Mouse (Mus musculus): ENCODE results near the gene Tuba1a.

The Tuba1a gene

DNA sequence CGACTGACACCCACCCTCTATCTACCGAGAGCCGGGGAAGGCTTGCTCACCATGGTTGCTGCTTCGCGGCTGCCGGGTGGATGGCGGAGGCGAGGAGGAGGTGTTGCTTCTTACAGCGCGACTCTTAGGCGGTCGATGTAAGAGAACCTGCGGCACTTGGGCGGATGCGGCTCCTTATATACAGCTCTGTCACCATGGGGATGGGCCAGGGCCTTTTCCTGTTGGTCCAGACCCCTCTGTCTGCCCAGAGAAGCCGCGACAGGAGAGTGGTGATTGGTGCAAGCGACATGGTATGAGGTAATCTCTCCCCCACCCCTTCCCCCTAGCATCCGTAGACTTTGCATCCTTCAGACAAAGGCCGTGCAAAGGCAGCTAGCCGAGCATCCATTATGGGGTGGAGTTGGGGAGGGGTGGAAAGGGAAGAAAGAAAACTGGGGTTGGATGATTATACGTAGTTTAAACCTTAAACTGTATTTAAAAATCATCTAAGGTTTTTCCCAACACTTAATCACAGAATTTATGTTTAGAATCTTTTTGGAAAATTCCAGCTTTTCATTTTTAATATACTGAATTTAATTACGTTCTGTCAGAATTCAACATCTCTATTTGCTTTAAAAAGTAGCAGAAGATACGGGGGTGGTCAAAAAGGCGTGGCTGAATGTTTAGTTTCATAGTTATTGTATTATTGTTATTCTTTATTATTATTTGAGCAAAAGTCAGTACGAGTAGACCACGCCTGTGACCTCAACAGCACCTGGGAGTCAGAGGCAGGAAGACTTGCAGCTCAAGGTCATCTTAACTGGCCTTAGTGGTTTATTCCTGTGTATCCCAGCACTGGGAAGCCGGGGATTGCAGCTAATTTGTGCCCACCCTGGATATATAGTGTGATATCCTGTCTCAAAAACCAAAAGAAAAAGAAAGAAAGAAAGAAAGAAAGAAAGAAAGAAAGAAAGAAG is at the start of gene Tuba1a, which contains the start of gene Gm49450:
Gene Tuba1a (minus strand): TSS at position 303 of the 956 bp plus-strand sequence.
Gene Gm49450 (minus strand): TSS at position 151 of the 956 bp plus-strand sequence.
- DNase-seq (ENCODE audit: low read depth), result peak; percentile 97

DNA sequence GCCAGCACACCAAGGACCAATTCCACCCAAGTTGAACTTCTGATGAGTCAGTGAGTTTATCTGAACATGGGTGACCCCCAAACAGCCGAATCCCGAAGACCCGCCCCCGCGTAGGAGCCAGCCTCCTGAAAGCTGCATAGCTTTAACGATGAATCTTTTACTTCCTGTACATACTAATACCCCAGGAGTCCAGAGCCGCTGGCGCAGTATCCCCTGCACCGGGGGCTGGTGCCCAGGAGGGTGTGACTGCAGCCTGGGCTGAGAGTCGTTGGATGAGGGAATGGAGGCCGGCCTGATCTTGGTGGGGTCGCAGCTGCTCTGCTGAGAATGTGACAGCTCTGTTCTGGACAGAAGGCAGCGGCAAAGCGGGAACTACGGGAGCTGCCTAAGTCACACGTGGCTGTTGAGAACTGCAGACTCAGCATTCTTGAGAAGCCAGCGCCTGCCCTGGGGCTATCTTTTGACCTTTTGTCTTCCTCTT is 48.0 kb upstream of the Tuba1a start:
- no peak for DNase-seq (ENCODE audit: low read depth)

DNA sequence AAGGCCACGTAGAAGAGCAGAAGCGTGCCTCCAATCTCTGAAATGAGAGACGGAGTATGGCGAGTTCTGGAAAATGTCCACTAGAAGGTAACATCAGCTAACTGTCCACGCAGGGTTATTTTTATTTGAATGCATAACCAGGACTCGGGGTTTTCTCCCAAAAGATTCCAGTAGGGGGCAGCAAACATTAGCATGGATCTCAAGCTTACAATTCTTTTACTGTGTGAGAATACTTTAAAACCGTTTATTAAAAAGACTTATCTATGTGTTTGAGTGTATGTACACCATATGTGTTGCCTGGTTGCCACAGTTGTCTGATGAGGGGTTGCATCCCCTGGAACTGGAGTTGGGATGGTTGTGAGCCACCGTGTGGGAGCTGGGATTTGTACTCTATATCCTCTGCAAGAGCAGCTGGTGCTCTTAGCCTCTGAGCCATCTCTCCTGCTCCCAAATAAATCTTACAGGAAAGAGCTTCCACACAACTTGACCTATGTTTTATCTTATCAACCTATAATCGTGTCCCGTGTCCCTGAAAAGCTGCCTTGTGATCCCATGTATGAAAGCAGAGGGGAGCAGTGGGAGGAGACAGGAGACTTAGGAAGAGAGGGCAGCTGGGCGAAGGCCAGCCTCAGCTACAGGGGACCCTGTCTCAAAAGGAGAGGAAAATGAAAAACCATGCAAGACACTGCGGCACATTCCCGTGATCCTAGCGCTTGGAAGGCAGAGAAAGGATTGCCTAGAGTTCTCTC is 47.2 kb upstream of the Tuba1a start:
- DNase-seq (ENCODE audit: low read depth), result peak; percentile 88

DNA sequence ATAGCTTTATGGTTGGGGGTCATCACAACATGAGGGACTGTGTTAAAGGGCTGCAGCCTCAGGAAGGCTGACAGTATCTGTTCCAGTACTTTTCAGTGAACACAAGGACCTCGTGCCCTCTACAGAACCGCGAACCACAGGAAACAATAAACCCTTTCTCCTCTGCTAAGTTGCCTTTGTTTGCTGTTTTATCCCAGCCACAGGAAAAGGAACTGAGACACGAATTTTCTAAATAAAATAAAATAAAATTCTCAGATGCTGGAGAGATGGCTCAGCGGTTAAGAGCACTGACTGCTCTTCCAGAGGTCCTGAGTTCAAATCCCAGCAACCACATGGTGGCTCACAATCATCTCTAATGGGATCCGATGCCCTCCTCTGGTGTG is 45.3 kb upstream of the Tuba1a start:
- no peak for DNase-seq (ENCODE audit: low read depth)

DNA sequence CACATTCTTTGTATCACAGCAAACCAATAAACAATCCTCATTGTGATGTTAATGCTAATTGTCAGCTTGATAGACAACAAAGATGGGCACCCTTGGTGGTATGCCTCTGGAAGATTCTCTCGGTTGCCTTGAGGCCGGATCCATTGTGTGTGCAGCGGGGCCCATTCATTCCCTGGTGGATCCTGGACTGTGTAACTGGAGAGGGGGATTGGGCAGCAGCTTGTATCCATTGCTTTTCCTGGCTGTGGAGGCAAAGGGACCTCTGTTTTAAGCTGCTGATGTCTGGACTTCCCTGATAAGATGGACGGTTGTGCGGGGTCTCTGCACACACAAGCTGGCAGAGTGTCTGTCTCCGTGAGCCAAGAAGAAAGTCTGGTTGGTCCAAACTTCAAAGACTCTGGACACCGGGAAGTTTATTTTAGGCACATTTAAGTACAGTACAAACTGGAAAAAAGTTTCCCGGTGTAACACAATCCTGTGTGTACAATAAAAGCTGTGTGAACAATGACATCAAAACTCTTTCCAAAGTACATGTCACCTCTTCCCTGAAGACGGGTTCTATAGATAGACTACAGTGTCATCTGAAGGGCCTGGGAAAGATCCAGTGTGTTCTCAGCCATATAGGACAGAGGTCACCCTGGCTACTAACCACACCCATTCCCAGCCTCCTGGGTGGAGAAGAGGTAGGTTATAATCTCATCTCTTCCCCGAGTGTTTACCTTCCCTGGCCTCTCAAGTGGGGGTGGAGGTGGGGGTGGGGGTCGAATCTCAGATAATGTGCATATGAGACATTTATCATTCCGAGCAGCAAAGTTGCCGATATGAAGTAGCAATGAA is 44.7 kb upstream of the Tuba1a start:
- DNase-seq (ENCODE audit: low read depth), result no peak

DNA sequence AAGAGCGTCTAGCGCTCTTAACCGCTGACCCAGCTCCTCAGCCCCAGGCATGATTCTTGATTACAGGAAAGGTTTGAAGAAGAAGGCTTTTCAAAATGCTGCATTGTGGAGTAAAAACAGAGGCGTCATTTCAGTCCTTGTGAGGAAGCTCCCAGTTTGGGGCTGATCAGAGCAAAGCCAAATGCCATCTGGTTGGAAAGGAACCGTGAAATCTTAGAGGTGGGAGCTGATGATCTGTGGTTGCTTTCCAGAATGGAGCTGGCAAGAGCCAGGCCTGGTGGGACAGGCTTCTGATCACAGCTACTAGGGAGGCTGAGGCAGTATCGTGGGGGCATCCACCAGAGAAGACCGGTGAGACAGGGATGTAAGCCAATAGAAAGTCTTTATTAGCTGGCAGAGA is 43.3 kb upstream of the Tuba1a start:
- no peak for DNase-seq (ENCODE audit: low read depth)

DNA sequence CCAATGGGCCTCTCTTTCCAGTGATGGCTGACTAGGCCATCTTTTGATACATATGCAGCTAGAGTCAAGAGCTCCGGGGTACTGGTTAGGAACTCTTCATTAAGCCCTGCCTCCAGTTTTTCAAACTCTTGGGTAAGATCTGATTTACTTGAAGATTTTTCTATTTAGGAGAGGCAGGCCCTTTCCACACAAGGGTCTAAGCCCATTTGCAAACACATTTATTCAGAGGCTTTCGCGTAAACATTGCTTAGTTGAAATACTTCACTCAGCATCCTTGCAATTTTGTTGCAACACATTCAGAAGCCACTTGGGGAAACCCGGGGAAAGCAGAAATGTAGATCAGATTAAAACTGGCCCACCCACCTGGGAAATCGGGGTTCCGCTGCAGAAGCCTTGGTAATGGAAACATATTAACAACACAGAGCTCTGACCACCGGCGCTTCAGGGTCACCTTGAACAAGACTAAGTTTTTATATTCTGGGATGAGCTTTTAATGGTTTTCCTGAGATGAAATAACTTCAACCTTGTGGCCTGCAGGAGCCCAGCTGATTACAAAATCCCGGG is 41.5 kb upstream of the Tuba1a start:
- peak; percentile 58 for DNase-seq (ENCODE audit: low read depth)

DNA sequence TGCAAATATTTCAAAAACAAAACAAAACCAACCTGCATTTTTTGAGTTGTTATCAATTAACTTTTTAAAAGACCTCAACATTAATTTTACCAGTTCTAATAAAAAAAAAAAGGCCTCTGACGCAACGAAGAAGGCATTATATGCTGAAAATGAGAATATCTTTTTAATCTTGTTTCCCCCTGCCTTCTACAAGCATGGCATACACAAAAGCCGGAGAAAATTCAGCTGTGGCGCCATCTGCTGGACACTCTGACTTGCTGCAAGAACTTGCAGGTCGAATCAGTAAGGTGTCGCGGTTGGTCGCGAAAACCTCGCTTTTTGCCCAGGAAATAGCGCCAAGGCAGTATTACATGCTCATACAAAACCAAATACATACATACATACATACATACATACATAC is 40.4 kb upstream of the Tuba1a start:
- peak; percentile 95 for DNase-seq (ENCODE audit: low read depth)

DNA sequence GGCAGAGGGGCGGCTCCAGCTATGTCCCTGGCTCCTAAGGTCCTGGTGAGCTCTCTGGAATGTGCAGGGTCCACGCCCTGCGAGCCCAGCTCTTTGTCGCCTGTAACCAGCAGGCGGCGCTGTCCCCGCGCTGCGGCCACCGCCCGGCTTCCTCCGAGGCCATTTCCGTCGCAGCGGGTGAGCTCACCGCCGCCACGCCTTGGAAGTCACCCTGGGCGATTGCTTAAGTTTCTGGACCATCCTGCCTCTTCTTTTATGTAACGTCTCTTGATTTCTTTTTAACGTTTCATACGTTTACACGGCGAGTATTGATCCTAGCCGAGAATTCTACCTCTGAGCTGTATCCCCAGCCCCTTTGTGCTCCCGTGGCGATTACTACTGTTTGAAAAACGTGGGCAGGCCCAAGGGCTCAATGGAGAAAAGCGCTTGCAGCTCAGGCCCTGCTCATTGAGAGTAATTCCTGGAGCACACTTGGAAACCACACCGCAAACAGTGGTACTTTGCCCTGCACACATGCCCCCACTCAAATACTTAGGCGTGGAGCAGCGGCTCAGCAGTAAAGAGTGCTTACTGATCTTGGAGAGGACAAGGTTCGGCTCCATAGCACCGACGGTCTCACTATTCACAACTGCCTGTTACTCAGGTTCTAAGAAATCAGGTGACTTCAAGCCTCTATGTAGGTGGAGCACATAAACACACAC is 39.7 kb upstream of the Tuba1a start:
- peak; percentile 97 for DNase-seq (ENCODE audit: low read depth)

DNA sequence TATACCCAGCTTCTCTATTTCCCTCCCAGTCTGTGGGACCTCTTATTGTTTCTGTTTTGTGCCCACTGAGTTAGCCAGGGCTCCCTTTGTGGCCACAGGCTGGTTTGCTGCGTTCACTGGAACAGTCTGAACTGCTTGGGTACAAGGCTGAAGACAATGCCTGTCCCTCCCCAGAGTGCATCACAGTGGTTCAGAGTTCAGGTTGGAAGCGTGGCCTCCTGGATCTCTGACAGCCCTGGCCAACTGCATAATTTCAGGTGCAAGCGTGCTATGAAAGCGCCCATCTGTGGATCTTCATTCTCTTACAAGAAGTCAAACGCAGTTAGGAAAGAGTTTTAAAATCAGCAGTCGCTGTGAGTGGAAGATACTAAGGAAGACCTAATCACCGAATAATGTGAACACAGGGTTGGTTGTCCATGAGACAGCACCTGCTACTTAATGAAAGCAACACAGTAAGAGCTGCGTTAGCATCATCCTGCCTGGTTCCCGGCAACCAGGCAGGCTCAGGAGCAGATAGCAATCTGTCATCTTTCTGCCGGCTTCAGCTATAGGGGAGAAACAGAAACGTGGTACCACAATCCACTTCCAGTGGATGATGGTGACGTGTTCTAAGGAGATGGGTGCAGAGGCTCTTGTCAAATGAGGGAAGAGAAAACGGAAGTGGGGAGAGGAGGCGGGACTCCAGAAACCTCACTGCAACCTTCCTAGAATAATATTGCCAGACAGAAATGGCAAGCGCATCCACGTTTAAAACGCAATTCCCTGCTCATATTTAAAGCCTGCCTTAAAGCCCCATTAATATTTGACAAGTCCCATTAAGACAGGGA is 38.8 kb upstream of the Tuba1a start:
- peak; percentile 74 for DNase-seq (ENCODE audit: low read depth)

DNA sequence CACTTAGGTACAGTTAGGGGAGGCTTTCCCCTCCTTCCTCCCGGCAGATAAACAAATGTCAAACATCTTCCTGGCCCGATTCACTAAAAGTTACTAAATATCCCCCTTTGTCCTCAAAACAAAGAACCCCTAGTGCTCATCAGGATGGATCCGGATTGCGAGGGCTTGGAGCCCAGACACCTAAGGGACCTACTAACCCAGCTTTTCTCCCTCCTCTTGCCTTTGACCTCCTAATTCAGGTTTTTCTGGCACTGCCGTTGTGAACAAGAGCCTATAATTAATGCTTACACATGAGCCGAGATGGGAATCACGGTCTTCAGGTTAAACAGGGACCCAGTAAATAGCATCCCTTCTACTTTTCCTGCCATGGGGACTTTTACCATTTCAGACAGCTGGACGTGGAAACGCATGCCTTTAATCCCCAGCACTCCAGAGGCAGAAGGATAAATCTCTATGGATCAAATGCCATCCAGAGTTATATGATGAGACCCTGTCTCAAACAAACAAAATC is 38.1 kb upstream of the Tuba1a start:
- no peak for DNase-seq (ENCODE audit: low read depth)

DNA sequence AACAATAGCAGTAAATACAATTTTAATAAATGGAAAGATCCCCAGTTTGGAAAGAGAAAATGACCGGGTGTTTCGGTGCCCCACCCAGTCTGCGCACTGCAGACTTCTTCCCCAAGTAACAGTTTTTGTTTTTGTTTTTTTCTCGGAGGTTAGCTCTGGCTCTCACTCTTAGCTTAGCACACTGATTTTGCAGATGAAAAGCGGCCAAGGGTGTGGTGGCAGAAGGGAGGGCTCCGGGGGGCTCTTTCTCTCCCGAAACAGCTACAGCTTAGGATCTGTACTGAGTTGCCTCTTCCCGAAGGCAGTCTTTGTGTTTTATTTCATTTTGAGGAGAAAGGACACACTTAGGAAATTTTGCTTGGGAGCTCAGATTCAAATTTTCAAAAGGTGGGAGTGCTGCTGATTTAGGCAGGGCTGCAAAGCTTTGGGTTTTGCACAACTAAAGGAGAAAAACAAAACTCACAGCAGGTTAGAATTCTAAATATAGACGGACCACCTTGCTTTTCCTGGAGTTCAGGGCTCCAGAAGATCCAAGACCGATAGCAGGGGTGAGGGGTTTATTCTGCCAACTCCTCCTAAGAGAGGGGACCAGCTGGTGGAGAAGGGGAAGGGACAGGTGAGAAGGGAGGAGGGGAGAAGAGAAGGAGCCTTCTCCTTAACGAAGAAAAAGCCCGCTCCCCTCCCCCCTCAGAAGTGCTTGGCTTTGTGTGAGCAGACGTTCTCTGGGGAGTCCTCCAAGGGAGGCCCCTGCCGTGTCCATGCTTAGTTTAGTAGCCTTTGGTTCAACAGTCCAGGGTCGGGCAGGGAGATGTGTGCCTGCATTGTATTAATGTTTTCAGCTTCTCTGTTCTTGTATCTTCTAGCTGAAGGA is 37.4 kb upstream of the Tuba1a start:
- DNase-seq (ENCODE audit: low read depth), result peak; percentile 41

DNA sequence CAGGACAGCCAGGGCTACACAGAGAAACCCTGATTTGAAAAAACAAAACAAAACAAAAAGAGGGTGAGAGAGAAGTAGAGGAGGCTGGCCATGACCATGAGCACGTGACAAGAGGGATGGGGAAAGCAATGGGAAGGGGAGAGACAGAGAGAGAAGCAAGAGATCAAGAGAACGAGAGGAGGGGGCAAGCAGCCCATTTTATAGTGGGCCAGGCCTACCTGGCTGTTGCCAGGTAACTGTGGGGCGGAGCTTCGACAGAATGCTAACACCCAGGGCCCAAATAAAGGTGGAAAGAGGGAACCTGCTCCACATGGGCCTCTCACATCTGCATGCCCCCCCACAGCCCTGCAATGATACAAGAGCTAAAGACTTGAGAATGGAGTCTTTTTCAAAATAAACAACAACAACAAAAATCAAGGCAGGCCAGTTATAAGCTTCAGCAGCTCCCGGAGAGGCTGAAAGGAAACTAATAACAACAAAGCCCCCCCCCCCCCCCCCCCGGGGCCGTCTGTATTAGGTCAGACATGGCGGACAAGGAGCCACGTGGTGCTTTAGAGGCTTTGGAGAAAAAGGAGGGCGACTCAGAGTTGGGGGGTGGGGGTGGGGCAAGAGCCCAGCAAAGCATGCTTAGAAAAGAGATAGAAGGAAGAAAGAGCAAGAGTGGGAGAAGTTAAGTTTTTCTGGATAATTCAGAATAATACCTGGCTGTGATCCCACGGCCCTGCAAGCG is 36.4 kb upstream of the Tuba1a start:
- DNase-seq (ENCODE audit: low read depth), result peak; percentile 59

DNA sequence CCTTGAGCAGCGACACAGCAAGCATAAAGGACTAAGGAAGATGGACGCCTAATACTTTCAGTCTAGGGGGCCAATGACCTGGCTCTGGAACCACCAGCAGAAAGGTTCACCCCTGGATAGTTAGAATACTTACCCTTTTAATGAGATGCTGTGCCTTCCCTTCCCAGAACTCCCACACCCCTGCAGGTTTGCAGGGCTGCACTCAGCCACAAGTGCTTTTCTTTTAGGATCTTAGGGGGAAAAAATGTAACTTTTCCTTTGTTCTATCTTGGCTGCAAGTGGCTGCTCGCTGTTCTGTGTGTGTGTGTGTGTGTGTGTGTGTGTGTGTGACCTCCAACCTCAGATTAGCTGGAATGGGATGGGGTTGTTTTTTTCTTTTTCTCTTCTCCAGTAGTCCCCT is 35.3 kb upstream of the Tuba1a start:
- no peak for DNase-seq (ENCODE audit: low read depth)

DNA sequence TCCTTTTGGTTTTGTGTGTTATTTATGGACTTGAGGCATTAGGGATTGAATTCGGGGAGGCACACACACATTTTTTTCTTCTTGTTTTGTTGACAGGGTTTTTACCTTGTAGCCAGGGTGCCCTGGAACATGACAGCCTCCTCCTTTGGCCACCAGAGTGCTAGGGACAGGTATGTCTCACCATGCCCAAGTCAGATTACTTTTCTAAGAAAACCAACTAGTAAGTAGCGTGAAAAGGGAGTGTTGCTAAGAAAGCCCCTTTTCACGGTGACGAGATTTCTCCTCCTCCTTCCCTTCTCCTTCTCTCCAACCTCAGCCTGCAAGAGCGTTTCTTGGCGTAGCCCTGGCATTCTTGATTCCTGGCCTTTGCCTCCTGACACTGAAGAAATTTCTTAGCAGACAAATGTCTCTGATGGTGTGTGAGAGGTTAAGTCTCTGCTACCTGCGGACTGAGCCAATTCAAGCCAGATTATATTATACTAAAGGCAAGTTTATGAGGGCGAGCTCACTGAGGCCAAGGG is 34.2 kb upstream of the Tuba1a start:
- DNase-seq (ENCODE audit: low read depth), result peak; percentile 38

DNA sequence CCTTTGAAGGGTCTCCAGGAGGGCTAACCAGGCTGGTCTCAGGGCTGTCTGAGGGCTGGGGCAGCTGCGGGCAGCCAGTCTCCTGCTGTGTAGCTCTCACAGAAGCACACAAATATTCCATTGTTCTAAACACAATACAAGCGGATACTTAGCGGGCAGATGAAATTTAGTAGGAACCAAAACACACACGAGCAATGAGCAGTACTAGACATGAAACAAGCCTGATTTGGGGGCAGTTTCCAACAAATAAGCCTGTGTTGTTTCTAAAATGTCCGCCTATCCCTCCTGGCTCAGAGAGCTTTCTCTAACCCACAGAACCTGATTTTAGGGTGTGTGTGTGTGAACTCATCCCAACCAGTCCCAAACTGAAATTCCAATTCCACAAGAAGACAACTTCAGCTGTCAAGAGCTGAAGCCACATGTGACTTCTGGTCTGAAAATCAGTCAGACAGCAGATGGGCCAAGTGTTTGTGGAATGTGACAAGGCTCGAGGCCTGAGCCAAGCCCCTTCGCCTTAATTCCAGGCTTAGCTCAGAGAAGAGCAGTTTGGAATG is 33.7 kb upstream of the Tuba1a start:
- peak; percentile 69 for DNase-seq (ENCODE audit: low read depth)

DNA sequence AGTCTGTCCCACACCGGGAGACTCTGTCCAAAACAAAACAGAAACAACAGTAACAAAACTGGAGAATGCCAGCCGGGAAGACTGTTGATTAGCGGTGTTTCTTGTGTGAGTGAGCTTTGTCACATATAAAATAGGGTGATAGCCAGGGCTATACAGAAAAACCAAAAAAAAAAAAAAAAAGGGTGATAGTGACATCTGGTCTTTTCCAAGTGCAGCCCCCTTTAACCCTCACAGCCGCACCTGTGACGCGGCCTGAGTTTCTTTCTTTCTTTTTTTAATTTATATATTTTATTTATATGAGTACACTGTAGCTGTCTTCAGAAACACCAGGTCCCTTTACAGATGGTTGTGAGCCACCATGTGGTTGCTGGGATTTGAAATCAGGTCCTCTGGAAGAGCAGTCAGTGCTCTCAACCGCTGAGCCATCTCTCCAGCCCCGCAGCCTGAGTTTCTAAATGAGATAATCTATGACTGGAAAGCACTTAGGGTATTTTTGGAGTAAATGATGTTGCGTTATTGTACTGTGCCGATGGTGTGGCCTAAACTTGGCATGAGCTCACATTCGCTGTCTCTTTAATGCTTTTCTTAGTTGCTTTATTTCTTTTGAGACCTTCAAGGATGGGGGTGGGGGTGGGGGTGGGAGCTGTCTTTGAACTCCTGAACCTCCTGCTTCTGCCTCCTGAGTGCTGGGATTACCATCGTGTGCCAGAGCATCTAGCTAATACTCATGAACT is 32.6 kb upstream of the Tuba1a start:
- DNase-seq (ENCODE audit: low read depth), result peak; percentile 35

Measured in NIH3T3 (cell line).